Mouse (Mus musculus) left cerebral cortex, postnatal 14 days (tissue): ENCODE results near the gene Akap6. TPM values are rescaled to one million over a fixed set of nuclear protein-coding genes. Genes with fewer than 3 reads are reported as not detected.

Source experiments
- DNase-seq, 2 experiments: peaks; one replicate each; pipeline ENCODE4 v3.0.0; 2021 to 2022; ENCODE audit warnings: low spot score in 2 of 2, mixed read lengths in 1 of 2
- intact Hi-C: fragments of 180-260 bp; cut with DNase I; formaldehyde crosslinking; loops from one replicate; pipeline ENCODE4 v1.15.1; 2025
- total RNA-seq, 2 experiments: library from RNA; stranded (reverse); gene quantifications; 2 replicates each; pipeline ENCODE4 v1.2.3; 2021

The Akap6 gene
- total RNA-seq, 2 experiments from 2014 or later: 183 to 196 TPM

DNA sequence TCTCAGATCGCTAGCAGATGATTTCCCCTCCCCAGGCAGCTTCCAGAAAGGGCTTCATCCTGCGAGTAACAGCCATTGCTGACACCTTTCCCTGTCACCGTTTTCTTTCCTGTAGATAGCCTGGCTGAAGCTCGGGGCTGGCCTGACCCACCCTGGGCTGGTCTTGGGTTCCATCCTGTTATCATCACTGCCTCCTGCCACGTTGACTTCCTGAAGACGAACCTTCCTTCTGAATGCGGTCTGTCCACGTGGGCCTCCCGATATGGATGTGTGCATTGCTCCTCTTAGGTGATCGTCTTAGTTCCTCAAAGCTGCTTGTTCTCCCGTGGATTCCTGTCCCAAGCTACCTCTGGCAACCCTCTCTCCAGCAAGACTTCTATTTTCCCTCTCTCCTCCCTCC lies 448.5 kb downstream of the Akap6 start:
- DNase-seq: no peak
- intact Hi-C loops: loop anchor here (10.0 kb wide), 1 partner anchor 103 kb away; no protein-coding TSS in a partner anchor

DNA sequence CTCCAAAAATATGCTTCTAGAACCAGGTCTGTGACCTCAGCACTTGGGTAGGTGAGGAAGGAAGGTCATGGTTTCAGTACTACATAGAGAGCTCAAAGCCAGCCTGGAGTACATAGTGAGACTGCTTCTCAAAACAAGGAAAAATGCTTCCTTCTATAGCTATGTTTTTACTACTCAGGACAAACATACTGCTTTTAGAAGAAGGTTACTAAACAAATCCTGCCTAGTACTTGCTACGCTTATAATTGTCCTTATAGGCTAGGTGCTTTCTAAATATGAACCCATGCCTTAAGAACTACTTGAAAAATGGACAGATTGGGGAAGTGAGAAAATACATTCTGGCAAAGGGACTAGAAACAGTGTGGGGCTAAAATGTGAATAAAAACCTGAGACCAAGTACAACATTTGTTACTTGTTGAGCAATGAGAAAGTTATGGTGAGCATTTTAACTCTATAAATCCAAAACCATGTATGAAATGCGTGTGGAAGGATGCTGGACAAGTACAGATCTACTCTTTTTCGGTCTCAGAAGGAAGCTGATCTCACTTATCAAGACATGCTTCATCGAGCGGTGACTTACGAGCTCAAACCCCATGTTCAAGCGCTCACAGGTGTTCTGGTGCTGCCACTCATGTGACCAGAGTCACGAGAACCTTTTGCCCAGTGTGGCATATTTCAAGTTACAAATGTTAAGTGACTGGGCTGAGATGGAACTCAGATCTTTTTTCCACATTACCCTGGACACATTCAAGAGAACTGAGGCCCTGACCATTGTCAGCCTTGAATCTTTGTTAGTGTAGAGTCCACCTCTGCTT lies 469.2 kb downstream of the Akap6 start:
- DNase-seq: no peak
- intact Hi-C loops: no loop called here

DNA sequence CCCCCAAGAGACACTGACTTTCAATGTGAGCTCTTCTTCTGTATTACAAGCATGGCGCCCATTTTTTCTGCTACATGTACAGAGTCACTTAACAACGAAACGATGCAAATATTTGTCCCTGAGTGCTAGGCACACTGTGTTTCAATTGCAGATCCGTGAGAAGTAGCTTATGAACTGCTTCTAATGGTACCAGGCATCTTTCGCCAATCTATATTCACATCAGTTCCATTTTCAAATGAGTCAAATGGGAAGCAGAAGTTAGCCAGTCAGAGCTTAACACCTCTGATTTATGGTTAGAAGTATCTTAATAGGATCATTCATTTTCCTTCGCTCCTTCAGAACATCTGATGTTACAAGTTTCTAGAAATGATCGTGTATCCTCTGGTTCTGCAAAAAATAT lies 492.3 kb downstream of the Akap6 start:
- intact Hi-C loops: no loop called here

DNA sequence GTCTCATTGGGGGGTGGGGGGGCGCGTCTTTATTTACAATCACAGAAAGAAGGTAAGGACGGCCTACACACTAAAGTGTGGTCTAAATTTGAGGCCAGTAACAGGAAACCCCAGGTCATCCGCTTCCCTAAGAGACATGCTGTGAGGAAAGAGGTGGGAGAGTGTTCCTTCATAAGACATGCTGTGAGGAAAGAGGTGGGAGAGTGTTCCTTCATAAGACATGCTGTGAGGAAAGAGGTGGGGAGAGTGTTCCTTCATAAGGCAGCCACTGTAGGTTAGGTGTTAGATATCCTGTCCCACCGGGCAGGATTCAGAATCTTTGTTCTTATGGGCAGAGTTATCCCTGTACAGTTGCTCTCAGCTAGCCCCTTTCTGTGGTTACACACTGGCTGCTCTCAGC lies 494.5 kb downstream of the Akap6 start:
- intact Hi-C loops: no loop called here
- no peak for DNase-seq

More for the DNA sequence above, 492.3 kb downstream of the Akap6 start:
- DNase-seq: no peak

Other genes with a start within 250 kb of the Akap6 start
- 100 to 1,000 TPM; 121 to 124 TPM for gene Arhgap5, start 195.4 kb upstream of the Akap6 start, total RNA-seq